Mouse (Mus musculus): Measurements from ENCODE around the gene Ccser2.

GRCm38 (mm10) chr14:36915203-36915602, 53.4 kb downstream of the Ccser2 start:
- TF ChIP-seq CTCF (IDR thresholded peaks at IDR 0.05; ENCODE audit: low read depth, low read length) = no peak
- TF ChIP-seq POLR2A (IDR thresholded peaks at IDR 0.05; ENCODE audit: borderline replicate concordance, low read depth, low read length) = no peak
